Mouse (Mus musculus) layer of hippocampus, adult 9-11 months (tissue): ENCODE measurements around the gene Resf1.
"Not testable (repeated sequence)": the region's sequence is repeated elsewhere in the genome, so short reads cannot be mapped to it uniquely, and the experiment has no call there.

ENCODE experiments used
- DNase-seq: peaks from one replicate; pipeline ENCODE4 v3.0.0; 2022

The Resf1 gene

DNA sequence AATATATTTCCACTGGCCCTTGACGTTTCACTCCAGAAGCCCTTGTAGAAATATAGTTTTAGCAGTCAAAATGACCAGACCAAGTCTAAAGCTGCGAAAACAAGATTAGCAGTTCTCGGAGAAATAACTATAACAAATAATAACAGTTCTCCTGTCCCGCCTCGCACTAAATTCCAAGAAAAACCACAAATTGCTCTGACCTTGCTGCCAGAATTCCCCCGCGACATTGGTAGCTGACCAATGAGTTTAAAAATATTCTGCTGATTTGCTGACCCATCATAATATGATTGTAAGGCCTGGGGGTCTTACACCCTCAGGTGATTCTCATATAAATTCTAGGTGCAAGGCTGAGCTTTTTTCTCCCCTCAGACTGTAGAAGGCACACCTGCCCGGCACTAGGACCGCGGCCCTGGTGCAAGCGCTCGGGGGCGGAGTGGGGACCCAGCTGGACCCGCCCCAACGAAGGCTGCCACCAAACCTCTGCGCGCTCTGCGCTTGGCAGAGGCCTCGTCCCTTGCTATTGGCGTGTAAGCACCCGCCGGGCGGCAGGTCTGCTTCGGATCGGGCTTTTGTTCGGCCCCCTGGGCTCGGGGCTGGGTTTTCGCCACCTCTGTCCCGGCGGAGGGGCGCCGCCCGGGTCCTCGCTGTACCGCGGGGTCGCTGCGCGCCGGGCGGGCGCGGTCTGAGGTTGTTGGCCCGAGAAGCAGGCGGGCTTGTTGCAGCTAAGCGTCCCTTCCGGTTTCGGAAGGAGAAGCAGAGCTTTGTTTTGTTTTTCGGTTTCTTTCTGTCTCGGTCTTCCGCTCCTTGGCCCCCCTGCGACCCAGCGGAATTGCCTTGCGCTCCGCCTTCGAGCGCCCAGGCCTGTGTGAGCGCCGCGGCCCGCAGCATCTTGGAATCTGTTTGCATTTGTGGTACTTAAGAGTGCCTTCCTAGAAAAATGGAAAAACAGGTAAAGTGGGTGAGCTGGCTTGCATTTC, at the start of gene Resf1:
Resf1 (plus strand) TSS at position 459 of the 977 bp plus-strand sequence.
- peak; percentile 91 for DNase-seq

DNA sequence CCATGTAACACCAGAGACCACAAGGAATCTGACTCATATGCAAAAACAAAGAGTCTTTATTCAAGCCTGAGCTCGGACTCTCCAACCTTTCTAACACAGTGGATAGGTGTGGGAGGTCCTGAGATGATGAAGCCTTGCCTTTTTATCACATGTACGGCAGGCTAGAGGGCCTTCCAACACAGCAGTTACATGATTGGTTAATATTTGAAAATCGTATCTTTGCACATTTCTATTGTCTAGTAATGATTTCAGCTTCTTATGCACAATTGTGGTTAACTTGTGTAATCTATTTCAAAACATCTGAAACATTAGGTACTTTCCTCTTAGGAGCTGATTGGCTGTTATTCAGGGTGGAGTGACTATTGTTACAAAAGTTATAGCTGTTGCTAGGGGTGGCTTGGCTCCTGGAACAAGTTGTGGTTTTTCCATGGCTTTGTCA, 48.4 kb upstream of the Resf1 start:
- DNase-seq, result no peak

GRCm38 (mm10) chr6:149267951-149268350, 41.3 kb upstream of the Resf1 start:
- no peak for DNase-seq

DNA sequence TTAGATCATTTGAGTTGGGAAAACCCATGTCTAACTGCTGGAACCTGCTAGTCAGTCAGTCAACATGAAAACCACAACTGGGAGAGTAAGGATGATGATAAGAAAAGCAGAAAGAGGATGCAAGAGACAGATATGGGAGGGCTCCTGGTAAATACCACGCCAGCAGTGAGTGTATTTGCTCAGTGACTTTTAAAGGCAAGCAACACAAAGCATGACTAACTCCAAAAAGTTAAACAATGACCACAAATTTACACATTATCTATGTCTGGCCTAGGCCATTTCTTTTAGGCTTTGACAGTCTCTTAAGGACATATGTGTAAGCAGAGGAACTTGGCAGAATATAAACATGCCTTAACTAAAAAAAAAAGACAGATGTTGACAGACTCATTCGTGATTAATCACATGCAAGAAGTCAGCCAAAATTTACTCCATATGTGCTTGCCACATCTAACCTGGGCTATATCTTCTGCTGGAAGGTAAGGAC, 30.9 kb upstream of the Resf1 start:
- no peak for DNase-seq

GRCm38 (mm10) chr6:149278866-149279265, 30.3 kb upstream of the Resf1 start:
- DNase-seq, result no peak

DNA sequence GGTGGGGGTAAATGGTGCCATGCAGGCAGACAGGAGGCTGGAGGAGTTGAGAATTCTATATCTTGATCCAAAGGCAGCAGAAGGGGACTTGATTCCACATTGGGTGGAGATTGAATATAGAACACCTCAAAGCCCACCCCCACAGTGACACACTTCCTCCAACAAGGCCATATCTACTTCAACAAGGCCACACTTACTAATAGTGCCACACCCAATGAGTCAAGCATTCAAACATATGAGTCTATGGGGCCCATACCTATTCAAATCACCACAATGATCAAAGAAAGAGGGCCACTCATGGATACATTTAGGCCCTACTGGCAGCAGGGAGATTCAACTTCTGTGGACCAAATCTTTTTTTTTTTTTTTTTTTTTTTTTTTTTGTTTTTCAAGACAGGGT, 28.7 kb upstream of the Resf1 start:
- no peak for DNase-seq

DNA sequence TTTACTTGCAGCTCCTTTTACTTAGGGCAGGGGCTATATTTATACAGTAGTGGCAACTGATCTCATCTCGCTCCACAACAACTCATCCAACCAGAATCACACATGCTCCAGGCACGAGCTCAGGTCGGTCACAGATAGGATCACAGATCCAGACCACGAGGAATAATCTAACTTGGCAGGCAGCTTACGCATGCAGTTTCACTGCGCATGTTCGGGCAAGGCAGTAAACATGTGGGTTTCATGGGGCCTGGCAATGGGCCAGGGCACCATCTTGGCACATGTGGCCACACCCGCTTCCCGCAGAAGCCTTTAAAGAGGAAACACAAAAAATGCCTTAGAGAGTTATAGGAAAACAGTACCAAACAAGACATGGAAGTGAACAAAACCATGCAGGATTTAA, 21.0 kb upstream of the Resf1 start:
- DNase-seq, result not testable (repeated sequence)

GRCm38 (mm10) chr6:149303231-149303630, 6.0 kb upstream of the Resf1 start:
- DNase-seq, result not testable (repeated sequence)

GRCm38 (mm10) chr6:149307092-149307491, 2.1 kb upstream of the Resf1 start:
- DNase-seq, result no peak

- DNase-seq, result no peak
Measured at GRCm38 (mm10) chr6:149307801-149308200, 1.4 kb upstream of the Resf1 start.

- no peak for DNase-seq
Measured at GRCm38 (mm10) chr6:149310226-149310625, 1.0 kb downstream of the Resf1 start.

- DNase-seq, result no peak
Measured at GRCm38 (mm10) chr6:149311044-149311443, 1.8 kb downstream of the Resf1 start.

- no peak for DNase-seq
Measured at GRCm38 (mm10) chr6:149311778-149312177, 2.6 kb downstream of the Resf1 start.

- no peak for DNase-seq
Measured at GRCm38 (mm10) chr6:149312221-149312620, 3.0 kb downstream of the Resf1 start.

GRCm38 (mm10) chr6:149314918-149315317, 5.7 kb downstream of the Resf1 start:
- DNase-seq, result no peak

GRCm38 (mm10) chr6:149323523-149324241, 14.5 kb downstream of the Resf1 start:
- DNase-seq, result no peak

DNA sequence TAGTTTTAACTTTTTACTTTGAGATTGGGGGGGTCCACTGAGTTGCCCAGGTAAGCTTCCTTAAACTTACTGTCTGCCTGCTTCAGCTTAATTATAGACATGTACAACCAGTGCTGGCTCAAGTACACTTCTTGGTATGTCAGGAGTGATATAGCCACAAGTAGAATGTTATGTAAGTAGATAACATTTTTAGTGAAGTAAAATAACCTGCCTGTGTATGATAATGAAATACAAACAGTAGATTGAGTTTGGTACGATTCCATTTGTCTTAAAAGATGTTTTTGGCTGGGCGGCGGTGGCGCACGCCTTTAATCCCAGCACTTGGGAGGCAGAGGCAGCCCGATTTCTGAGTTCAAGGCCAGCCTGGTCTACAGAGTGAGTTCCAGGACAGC, 15.0 kb downstream of the Resf1 start:
- DNase-seq, result no peak

DNA sequence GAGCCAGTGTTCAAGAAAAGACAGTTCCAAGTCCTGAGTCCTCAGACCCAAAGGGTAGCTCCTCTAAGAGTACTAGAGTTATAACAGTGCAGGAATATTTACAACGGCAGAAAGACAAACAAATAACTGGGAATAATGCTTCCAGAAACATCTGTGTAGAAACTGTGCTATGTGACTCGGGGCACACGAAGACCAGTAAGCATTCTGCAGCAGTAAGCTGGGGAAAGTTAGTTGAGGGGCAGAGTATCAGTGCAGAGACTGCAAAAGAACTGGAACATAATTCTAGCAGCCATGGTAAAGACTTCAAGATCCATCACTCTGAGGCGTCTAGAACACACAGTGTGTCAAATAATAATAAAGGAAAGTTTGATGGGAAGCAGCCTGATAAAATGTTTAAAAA, 19.9 kb downstream of the Resf1 start:
- DNase-seq, result no peak

GRCm38 (mm10) chr6:149330332-149330731, 21.1 kb downstream of the Resf1 start:
- DNase-seq, result no peak

DNA sequence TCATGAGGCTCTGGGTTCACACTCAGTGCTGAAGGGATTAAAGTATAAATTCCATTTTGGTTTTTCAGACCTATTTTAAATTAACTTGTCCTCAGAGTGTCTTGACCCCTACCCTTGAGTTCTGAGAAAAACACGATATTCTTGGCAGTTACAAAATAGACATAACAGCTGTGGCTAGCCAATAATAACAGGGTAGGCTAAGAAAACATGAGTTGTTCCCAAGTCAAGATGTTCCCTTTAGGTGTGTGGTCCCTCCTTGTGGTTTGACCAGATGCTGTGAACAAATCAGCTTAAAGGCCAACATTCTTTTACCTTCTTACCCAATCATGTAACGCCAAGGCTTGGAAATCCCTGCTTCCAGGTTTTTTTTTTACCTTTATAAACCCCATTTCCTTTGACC, 23.8 kb downstream of the Resf1 start:
- DNase-seq, result no peak

DNA sequence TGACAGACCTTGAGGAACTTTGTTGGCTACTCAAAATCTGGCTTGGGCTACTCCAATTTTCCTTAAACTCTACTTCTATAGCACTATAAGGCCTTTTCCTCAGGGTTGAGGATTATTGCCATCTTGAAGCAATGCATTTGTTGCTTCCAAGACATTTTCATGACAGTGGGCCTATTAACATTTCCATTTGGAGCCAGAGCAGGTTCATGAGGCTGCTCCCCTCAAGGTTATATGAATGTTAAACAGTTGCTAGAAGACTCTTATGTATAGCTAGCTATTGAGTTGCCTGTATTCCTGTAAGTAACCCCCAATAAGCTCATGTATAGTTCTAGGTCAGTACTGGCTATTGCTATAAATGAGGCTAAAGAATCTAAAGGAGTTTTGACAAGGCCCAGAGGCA, 28.8 kb downstream of the Resf1 start:
- no peak for DNase-seq

DNA sequence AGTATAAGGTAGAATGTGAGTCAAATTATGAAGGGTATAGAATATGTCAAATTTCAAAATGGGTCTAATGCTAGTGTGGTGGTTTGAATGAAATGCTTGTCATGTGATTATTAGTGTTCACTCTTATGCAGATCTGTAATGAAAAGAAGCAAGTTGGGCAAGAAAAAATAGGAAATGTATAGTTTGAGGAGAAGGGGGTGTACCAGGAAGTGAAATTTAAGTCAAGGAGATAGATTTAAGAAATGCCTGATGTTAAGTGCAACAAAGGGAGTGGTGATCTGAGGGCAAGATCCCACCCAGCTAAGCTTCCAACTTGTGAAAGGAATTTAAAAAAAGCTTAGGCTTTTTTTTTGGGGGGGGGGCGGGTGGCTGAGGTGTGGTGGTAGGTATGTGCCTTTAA, 29.4 kb downstream of the Resf1 start:
- no peak for DNase-seq

- no peak for DNase-seq
Measured at GRCm38 (mm10) chr6:149343802-149344201, 34.6 kb downstream of the Resf1 start.

GRCm38 (mm10) chr6:149344372-149344771, 35.2 kb downstream of the Resf1 start:
- no peak for DNase-seq
